Mouse (Mus musculus): ENCODE measurements at regions not wholly inside any gene's neighbourhood (a gene's known extent, or its start where the extent isn't known, plus 50 kb on each side); places are given as distances from the start of the nearest gene placed in this dataset.

DNA sequence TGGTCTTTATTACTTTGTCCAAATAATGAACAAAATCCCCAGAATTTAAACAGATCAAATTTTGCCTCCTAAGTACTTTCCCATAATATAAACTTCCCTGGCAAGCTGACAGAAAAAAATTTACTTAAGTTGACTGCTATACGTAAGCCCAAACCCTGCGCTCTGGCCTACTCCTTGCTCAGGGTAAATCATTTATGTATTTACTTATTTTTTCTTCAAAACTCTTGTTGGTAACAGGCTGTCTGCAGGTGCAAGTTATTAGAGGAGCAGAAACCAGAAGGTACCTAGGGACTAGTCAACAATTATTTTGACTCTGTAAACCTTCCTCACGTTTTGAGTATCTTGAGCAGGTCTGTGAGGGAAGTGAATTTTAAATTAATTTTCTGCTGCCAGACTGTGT is 2615.7 kb downstream of the Poteg start:
- no peak for DNase-seq (ENCODE audit: low spot score in 2 of 2)

DNA sequence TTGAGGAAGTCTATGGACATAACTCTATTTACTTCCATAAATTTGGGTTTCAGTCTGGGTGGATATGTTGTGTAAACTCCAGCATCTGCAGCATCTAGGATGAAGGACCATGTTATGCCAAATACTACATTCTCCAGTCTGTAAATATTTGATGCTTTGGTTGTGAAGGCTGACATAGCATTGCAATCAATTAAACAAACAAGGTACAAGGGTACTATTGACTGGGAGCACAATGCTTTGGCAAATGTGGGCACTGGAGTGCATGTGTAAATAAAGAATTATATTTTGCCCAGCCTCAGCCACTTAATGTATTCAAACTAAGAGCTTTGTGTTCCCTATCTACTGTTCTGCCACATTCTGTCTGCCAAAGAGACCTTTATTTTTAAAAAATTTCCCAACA is 2630.3 kb downstream of the Poteg start:
- DNase-seq (ENCODE audit: low spot score in 2 of 2): no peak

DNA sequence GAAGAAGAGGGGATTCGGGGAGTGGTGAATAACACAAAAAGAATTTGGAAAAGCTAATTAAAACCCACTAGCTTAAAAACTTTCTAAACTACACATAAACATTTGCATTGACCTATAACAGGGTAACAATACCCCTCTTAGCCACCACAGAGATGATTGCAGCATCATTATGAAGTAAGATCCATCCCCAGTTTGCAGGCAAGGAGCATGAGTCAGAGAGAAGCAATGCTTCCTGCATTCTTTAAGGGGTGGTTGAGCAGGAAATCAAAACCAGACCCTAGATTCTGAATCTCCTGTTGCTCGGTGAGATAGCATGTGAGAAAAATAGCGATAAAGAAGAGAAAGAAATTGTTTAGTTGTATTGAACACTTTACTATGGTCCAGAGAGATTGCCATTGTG is 2680.3 kb downstream of the Poteg start:
- DNase-seq (ENCODE audit: low spot score in 2 of 2): no peak

DNA sequence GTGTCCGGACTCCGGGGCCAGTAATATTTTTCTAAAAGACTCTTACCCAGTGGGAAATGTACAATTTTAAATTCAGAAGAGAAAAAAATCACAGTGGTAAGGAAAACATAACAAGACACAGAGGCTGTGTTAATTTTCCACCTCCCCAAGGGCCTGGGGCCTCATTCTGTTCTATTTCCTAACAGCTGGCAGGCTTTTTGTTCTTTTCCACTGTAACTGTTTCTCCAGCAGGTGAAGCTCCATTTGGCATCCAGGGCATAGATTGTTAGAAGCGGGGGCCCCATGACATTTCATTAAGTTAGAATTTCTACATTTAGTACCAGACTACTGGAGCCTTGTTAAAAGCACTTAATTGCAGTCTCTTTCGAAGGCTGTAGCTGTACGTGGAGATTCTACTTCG is 2687.5 kb downstream of the Poteg start:
- no peak for DNase-seq (ENCODE audit: low spot score in 2 of 2)

DNA sequence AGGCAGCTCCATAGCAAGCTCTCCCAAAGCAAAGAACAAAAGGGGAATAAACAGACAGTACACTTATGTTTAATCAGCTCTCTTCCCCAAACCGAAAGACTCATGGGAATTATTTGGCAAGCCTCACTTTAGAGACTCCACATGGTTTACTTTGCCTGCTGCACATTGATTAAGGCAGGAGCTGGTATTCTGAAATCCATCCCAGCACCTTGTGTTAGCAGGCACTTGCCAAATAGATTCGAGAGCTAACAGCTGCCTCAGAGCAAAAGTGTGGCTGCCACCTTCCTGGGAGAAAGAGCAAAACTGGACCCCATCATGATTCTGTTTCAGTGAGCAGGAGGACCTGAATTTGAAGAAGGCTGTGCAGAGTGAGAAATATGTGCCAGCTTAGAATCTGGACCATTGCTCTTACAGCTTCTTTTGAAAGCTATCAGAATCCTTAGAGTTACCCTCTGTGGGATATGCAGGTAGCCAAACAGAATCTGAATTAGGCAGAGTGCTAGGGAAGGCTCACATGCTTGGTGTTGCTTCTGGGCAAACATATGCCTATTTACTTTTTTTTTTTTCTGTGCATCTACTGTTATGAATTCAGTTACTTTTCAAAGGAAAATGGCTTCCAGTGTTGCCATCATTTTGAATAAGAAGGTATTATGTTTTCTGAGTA is 2703.8 kb downstream of the Poteg start:
- peak; percentile 9 for DNase-seq (ENCODE audit: low spot score in 2 of 2)

DNA sequence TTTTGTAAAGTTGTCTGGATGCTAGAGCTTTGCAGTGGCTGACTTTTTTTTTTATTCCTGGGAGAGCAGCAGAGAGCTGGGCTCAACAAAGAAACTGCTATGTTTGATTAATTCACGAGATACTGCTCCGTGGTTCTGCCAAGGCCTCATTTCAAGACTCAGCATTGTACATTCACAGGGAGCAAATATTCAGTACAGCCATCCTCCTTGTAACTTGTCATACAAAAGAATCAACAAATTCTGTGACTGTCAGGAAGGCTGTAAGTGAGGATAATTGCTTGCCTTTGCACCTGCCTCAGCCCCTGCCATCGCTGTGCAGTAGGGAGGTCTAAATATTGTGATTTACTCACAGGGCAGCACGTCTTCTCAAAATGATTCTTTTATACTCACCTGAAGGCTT is 2705.5 kb downstream of the Poteg start:
- no peak for DNase-seq (ENCODE audit: low spot score in 2 of 2)

DNA sequence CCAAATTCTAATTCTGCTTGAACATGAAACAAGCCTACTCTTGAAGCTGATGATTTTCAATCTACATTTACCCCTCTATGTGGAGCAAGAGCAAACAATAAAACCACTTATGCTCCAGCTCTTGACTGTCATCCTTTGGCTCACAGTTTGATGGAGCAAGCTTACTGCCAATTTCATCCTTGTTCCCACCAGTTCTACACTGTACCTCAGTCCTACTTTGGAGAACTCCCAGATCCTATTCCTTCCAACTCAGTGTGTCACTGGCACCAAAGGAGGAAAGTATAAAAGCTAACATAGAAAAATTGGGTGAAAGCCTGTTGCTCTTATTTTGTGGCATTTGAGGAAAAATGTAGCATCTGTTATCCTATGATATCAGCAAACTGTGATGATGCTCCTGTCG is 2724.4 kb downstream of the Poteg start:
- no peak for DNase-seq (ENCODE audit: low spot score in 2 of 2)

DNA sequence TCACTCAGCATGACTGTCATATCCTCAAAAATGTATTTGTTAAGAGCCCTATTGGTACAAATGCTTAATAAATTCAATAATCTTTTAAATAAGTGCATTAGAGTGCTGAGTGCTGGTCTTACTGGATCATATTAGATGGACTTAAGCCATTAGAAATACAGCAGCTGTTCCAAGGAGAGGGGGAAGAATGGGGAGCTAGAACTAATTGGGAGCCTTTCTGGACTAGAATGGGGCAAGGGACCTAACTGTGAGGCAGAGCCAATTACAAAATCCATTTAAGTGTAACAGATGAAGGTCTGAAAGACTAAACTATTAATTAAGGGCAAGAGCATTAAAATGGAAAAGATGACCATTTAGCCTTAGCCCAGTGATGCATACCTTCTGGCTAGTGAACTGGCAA is 2755.3 kb downstream of the Poteg start:
- DNase-seq (ENCODE audit: low spot score in 2 of 2): peak in 1 of 2 experiments; percentile 2

DNA sequence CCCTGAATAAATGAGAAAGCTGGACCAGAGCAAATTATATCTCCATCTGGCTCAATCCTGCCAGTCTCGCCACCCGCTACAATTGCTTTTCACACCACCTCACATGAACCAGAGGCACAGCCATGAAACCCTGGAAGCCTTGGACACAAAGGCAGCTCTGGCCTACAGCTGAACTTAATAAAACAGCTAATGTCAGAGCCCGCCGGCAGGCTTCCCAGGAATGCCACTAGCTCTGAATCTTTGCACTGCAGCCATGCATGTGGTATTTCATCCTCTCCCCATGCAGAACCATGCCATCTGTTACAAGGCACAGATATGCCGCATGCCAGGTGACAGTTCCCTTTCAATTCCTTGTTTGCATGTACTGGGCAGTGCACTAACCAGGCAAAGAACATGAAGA is 2779.9 kb downstream of the Poteg start:
- DNase-seq (ENCODE audit: low spot score in 2 of 2): peak; percentile 2 to 3

DNA sequence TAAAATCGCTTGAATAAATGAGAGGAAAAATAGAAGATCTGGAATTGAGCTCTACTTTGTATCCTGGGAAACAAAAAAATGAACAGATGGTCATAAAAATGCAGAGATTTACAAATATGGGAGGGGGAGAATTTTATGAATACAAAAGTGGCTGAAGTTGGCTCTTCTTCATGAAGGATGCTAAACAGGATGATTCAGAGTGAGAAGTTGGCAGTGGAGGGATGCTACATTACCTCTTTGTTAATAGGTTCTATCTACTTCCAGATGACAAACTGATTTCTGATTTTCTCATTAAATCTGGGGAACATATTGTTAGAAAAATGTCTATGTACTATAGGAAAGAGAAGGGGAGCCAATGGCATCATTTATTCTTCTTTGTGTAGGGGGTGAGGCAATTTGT is 2785.8 kb downstream of the Poteg start:
- peak in 1 of 2 experiments; percentile 16 for DNase-seq (ENCODE audit: low spot score in 2 of 2)

DNA sequence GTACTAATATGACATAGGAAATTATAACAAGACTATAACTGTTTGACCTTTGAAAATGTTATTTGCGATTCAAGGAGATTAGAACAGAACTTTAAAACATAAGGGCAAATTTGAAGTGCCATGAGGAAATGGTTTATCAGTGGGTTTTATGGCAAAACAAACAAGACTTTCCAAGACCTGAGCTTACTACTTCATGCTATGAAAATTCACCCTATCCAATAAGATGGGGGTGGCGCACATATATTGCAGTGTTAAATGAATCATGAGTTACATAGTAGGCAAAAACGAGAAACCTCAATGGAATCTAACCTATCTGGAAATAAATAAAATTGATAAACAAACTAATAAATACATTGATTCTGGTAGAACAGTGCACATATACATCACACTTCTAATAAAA is 2804.3 kb downstream of the Poteg start:
- DNase-seq (ENCODE audit: low spot score in 2 of 2): no peak

DNA sequence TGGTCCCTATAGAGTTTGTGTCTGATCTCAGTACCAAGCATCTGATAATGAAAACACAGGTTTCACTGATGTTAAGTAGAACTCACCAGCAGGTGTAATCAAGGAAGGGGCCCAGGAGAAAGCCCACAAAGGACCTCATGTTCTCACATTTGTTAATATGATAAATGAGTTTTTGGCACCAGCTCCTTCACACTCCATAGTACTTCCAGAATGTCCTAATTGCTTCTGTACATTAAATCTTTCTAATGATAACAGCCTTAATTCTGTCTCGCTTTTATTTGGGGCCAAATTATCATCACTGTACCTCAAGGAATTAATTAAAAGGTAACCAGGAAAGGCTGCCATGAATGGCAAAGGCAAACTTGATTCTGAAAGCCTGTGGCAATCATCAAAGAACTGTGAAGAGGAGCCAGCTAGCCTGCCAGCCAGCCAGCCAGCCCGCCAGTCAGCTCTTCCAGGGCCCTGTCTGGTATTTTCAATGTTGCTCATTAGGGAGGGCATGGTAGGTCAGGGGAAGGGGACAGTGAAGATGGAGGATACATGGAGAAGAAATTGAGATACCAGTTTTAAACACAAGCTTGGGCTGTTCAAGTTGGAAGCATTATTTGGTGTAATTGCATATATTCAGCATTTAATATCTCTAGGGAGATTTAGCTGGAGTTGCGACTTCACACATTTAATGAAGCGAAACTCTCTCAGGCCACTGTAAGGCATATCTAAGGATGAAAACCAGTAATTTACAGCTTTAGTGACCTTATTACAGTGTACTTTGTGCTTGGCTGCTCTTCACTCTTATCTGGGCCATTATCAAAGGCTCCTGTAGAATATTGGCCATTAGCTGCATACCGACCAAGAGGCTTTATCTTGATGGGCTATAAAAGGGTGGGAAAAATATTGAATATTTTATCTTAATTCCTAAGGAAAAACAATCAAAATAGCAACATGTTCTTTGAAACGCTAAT is 2822.8 kb downstream of the Poteg start:
- DNase-seq (ENCODE audit: low spot score in 2 of 2): no peak

DNA sequence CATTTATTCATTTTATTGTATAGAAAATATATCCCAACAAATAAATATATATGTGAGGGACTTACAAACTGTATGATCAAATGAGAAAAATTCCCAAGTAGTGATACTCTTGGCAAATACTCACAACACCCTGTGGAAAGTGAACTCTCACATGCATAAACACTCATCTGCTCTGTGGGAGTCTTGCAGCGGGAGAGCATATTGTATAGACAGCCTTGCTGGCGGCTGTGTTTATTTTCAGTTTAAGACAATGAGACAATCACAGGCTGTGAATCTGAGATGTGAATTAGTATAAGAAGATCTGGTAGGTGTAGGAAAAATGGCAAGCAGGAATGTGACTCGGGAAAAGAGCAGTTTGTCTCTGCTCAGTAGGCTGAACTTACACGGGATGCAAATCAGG is 2841.7 kb downstream of the Poteg start:
- peak; percentile 39 to 70 for DNase-seq (ENCODE audit: low spot score in 2 of 2)

DNA sequence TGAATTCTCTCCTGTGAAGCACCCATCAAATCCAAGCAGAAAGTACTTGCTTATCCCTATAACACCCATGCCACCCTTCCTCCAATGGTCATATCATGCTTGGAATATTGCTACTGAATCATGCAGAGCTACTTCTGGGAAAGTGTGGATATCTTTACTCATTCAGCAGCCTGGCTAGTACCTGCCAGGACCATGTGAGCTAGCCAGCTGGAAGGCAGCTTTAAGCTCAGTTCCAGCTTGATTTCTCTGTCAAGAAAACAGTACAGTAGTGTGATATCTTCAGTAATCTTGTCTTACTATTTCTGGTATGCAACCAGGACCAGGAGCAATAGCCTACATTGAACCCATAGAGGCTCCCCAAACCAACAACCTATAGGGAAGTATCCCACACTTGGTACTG is 2883.7 kb downstream of the Poteg start:
- no peak for DNase-seq (ENCODE audit: low spot score in 2 of 2)

DNA sequence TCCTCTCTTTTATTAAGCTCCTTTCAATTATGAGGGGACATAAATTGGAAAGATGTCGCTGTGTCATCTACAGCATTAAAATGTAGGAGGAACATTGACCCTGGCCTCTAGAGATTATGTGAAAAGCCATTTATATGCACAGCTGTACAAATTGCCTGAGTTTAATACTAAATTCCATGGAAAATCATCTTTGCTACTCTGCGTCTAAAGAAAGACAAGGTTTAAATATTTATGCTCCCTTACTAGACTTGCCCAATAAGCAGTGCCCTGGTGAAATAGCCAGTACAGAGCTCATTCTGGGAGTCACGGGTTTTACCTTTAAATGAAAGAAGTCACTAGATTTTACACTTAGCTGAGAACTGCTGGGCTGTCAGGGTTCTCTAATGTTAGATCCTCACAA is 2885.9 kb downstream of the Poteg start:
- no peak for DNase-seq (ENCODE audit: low spot score in 2 of 2)

DNA sequence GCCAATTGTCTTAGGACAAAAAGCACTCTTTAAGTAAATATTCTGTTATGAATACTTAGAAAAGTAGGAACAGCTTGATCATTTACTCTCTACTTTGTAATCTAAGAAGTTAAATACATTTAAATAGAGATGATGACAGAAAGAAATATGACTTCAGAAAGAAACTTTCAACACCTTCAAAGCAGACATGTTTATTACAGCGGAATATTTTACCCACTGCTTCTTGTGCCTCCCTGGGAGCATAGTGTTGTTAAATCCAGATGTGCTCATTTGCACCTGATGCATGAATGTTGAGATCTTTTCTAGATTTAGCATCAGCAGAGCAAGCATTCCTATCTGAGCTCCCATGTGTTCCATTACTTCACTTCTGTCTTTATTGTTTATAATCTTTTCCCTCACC is 2912.0 kb downstream of the Poteg start:
- no peak for DNase-seq (ENCODE audit: low spot score in 2 of 2)

DNA sequence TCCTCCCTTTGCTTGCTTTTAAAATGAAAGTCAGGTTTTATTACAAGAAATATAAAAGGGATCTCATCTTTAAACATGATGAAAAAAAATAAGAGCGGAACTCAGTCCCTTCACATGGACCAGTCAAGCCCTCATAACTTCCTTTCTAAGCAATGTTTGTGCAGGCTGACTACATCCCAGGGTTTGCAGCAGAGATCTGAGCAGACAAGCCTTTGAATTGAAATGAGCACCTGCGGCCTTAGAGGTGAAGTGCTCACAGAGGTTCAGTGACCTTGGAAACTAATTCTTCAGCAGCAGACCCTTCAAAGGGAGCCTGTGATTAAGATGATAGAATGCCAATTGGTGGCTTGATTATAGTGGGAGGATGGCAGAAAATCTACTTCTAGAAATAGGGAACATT is 2918.3 kb downstream of the Poteg start:
- no peak for DNase-seq (ENCODE audit: low spot score in 2 of 2)

DNA sequence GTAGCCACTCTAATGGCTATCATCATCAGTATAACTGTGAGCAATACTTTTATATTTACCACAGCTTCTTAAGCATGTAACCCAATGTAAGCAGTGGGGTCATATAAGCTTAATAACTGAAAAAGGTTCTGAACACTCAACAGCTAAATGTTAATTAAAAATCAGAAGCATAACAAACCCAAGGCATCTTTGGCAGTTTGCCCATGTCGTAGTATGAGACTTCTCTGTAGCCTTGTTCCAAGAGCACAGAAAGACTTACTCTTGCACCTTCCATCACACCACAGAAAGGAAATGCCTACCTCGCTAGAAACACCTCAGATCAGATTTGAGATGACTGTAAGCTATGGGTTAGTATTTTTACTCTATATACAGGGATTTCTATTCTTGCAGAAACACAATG is 2944.5 kb downstream of the Poteg start:
- no peak for DNase-seq (ENCODE audit: low spot score in 2 of 2)

DNA sequence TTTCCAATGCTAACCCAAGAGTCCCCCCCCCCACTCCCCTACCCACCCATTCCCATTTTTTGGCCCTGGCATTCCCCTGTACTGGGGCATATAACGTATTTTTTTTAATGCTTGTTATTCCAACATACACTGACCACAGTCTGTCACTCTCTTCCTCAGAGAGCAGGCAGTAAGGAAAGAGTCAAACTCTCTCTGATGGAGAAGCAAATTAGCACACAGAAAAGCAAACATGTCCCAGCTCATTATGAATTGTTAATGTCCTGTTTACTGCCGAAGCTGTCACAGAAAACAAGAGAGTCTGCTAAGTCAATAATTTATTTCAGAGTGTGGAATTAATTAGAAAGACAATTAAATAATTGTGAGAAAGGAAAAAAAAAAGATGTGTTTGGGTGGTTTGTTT is 2989.1 kb upstream of the 5930422O12Rik start:
- DNase-seq (ENCODE audit: low spot score in 2 of 2): no peak

DNA sequence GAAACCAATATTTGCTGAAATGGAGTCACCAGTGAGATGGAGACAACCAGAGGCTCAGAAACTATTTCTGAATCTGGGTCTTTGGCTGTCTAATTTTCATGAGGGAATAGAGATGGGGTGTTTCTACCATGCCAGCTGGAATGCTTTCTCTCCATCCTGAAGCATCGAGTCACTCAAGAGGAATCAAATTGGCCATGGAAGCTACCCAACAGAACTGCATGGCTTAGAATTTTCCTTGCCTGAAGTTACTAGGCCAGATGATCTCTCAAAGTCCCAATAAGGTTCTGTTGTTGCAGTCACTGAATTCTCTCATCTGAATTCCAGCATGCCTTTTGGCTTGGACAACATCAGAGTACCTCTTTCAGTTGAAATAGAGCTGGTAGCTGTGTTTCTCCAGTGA is 2986.7 kb upstream of the 5930422O12Rik start:
- no peak for DNase-seq (ENCODE audit: low spot score in 2 of 2)

DNA sequence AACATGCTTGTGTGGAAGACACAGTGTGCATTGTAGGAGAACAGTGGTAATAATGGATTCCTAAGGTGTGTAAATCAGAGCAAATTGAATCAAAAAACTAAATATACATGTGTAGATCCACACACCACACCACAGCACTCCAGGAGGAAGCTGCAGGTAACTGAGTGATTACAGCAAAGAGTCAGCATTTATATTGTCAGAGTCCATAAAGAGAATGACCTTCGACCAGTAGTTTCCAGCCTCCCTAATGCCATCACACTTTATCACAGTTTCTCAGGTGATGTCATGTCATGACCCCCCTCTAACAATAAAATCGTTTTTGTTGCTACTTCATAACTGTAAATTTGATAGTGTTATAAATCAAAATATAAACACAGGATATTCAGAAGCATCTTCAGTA is 2984.6 kb upstream of the 5930422O12Rik start:
- DNase-seq (ENCODE audit: low spot score in 2 of 2): no peak

DNA sequence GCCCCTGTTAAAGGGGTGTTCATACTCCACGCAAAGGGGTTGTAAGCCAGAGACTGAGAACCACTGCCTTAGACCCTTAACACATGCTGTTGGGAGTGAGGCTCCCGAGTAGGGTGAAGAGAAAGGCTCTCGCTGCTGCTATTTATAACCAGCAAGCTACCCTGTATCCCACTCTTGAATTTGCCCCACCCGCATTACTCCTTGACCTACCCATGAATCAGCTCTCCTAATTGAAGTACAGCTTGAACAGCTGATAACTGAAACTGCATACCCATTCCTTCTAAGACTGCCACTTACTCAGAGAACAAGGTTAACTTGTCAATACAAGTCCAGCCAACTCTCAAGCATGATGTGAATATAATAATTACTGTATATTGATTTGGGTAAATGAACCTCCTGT is 2984.2 kb upstream of the 5930422O12Rik start:
- DNase-seq (ENCODE audit: low spot score in 2 of 2): no peak

DNA sequence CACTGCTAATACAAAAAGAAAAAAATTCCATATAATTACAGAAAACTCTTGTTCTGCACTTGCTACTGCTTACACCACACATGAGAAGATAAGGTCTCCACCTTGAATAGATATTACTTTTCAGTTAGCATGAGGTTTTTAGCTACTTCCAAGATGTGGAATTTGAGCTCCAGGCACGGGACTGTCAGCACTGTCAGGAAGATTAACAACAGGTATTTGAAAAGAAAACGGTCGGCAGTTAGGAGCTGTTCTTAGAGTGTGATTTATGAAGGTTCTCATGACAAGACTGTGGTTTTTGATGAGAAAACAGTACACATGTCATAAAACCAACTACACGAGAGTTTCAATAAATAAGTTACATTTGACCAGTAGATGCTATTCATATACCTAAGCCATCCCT is 2970.4 kb upstream of the 5930422O12Rik start:
- no peak for DNase-seq (ENCODE audit: low spot score in 2 of 2)

Measured in layer of hippocampus, adult 18-20 months (tissue).